Mouse (Mus musculus) heart, embryonic 10.5 days (tissue): ENCODE measurements around the gene Ube2l6. TPM values are rescaled to one million over a fixed set of nuclear protein-coding genes. Genes with fewer than 3 reads are reported as not detected.

Experiments used
- DNase-seq: peaks from one replicate; pipeline ENCODE4 v3.0.0-alpha.2; 2017; ENCODE audit warnings: low spot score
- H3K27ac ChIP-seq: fragments of 300-500 bp; sonication (generic); 2 replicates; pipeline ENCODE4 v1.5.1; 2016; ENCODE audit warnings: mild to moderate bottlenecking
- H3K27me3 ChIP-seq: fragments of 300-500 bp; sonication (generic); 2 replicates; pipeline ENCODE4 v1.6.1; 2016; ENCODE audit warnings: mild to moderate bottlenecking; ENCODE audit not compliant: poor library complexity, insufficient read depth, severe bottlenecking
- H3K36me3 ChIP-seq: fragments of 300-500 bp; sonication (generic); 2 replicates; pipeline ENCODE4 v1.6.1; 2016; ENCODE audit warnings: mild to moderate bottlenecking, moderate library complexity
- H3K4me1 ChIP-seq: fragments of 300-500 bp; sonication (generic); 2 replicates; pipeline ENCODE4 v1.6.1; 2016; ENCODE audit warnings: mild to moderate bottlenecking
- H3K4me3 ChIP-seq: fragments of 300-500 bp; sonication (generic); 2 replicates; pipeline ENCODE4 v1.5.1; 2016; ENCODE audit warnings: mild to moderate bottlenecking, moderate library complexity
- H3K9me3 ChIP-seq: fragments of 300-500 bp; sonication (generic); 2 replicates; pipeline ENCODE4 v1.6.1; 2016; ENCODE audit warnings: mild to moderate bottlenecking, moderate library complexity
- WGBS: fragments of 180-500 bp; shearing (Covaris S2); methylation state at CpG from one replicate; pipeline ENCODE4 v1.1.7; 2016; 5-methylcytosine and 5-hydroxymethylcytosine counted together
- polyA plus RNA-seq: library from polyadenylated mRNA; unstranded; fragments of >200 nt; fragmentation: Nextera tagmentation; extraction: Ambion mirVana; gene quantifications from 2 replicates; pipeline ENCODE4 v1.2.1, GENCODE M21; 2016

Gene Ube2l6
- polyA plus RNA-seq, 1 experiment from 2014 or later = 51.3 TPM

GRCm38 (mm10) chr2:84826488-84827282 lies 28.1 kb downstream of the Ube2l6 start, which contains the start of gene Timm10:
Gene Timm10 (plus strand): TSS chr2:84826997.
- Histone ChIP-seq H3K4me1 (peaks cover 15% of the 10 kb centered on the region), H3K4me3 (peak within 1 kb of the TSS; percentile 78), H3K9me3 (no peaks in the 10 kb centered on the region), H3K36me3 (peaks cover 25% of the 10 kb centered on the region), H3K27me3 (no peaks in the 10 kb centered on the region), H3K27ac (peak within 1 kb of the TSS; percentile 86)
- DNase-seq = peak; percentile 97
- under 1% methylated on average over 34 of the region's 34 CpGs for WGBS

- Histone ChIP-seq H3K4me3 (peak overlapping the region; percentile 78), H3K27ac (peak overlapping the region; percentile 86), H3K27me3 (no peaks in the 10 kb centered on the region), H3K4me1 (peaks cover 20% of the 10 kb centered on the region), H3K36me3 (peaks cover 25% of the 10 kb centered on the region), H3K9me3 (no peaks in the 10 kb centered on the region)
- WGBS = under 1% methylated on average over 29 of the region's 29 CpGs
- no peak for DNase-seq
Measured at GRCm38 (mm10) chr2:84827283-84827920, 28.8 kb downstream of the Ube2l6 start.

GRCm38 (mm10) chr2:84831666-84832391 lies 33.2 kb downstream of the Ube2l6 start:
- Histone ChIP-seq H3K9me3 (no peaks in the 10 kb centered on the region), H3K36me3 (peaks cover 25% of the 10 kb centered on the region), H3K27ac (no peak overlapping the region), H3K4me3 (no peak overlapping the region), H3K27me3 (peaks cover 9% of the 10 kb centered on the region; the same call in 1 of the 2 replicates), H3K4me1 (peaks cover 12% of the 10 kb centered on the region)
- DNase-seq = peak; percentile 90
- 33% methylated on average over 10 of the region's 10 CpGs for WGBS

- Histone ChIP-seq H3K4me3 (no peak overlapping the region), H3K27ac (no peak overlapping the region), H3K4me1 (peaks cover 29% of the 10 kb centered on the region), H3K27me3 (peaks cover 21% of the 10 kb centered on the region), H3K9me3 (no peaks in the 10 kb centered on the region), H3K36me3 (peaks cover 3% of the 10 kb centered on the region; the same call in 1 of the 2 replicates)
- WGBS = 51% methylated on average over 8 of the region's 8 CpGs
- no peak for DNase-seq
Measured at GRCm38 (mm10) chr2:84837107-84837506, 38.5 kb downstream of the Ube2l6 start.

GRCm38 (mm10) chr2:84837817-84838592 lies 39.4 kb downstream of the Ube2l6 start:
- Histone ChIP-seq H3K4me3 (peak overlapping the region; percentile 87), H3K27me3 (peaks cover 21% of the 10 kb centered on the region), H3K9me3 (no peaks in the 10 kb centered on the region), H3K27ac (peak overlapping the region; percentile 52), H3K36me3 (peaks cover 4% of the 10 kb centered on the region; the same call in 1 of the 2 replicates), H3K4me1 (peaks cover 31% of the 10 kb centered on the region)
- no peak for DNase-seq
- 30% methylated on average over 9 of the region's 9 CpGs for WGBS

GRCm38 (mm10) chr2:84838593-84838949 lies 39.9 kb downstream of the Ube2l6 start, which contains the start of gene Slc43a1:
Gene Slc43a1 (plus strand): TSS chr2:84838850.
- Histone ChIP-seq H3K4me1 (peaks cover 31% of the 10 kb centered on the region), H3K27ac (peak within 1 kb of the TSS; percentile 97), H3K4me3 (peak within 1 kb of the TSS; percentile 87), H3K36me3 (peaks cover 4% of the 10 kb centered on the region; the same call in 1 of the 2 replicates), H3K27me3 (peaks cover 21% of the 10 kb centered on the region), H3K9me3 (no peaks in the 10 kb centered on the region)
- 22% methylated on average over 10 of the region's 10 CpGs for whole genome bisulfite sequencing
- DNase-seq = no peak

- Histone ChIP-seq H3K27me3 (peaks cover 21% of the 10 kb centered on the region), H3K4me1 (peaks cover 34% of the 10 kb centered on the region), H3K9me3 (no peaks in the 10 kb centered on the region), H3K4me3 (peak overlapping the region; percentile 87), H3K27ac (peak overlapping the region; percentile 97), H3K36me3 (peaks cover 11% of the 10 kb centered on the region; the same call in 1 of the 2 replicates)
- DNase-seq = peak; percentile 84
- WGBS = under 1% methylated on average over 47 of the region's 47 CpGs
Measured at GRCm38 (mm10) chr2:84838993-84839980, 40.7 kb downstream of the Ube2l6 start.

- Histone ChIP-seq H3K4me1 (peaks cover 40% of the 10 kb centered on the region), H3K36me3 (peaks cover 18% of the 10 kb centered on the region), H3K4me3 (peak overlapping the region; percentile 87), H3K27me3 (peaks cover 17% of the 10 kb centered on the region), H3K9me3 (no peaks in the 10 kb centered on the region), H3K27ac (peak overlapping the region; percentile 97)
- under 1% methylated on average over 54 of the region's 54 CpGs for WGBS
- DNase-seq = peak; percentile 95
Measured at GRCm38 (mm10) chr2:84840016-84840747, 41.6 kb downstream of the Ube2l6 start.

GRCm38 (mm10) chr2:84840748-84841563 lies 42.3 kb downstream of the Ube2l6 start:
- H3K9me3 ChIP-seq = no peaks in the 10 kb centered on the region
- H3K27me3 ChIP-seq = peaks cover 12% of the 10 kb centered on the region
- peaks cover 26% of the 10 kb centered on the region for H3K36me3 ChIP-seq
- peak overlapping the region; percentile 87 for H3K4me3 ChIP-seq
- DNase-seq = peak; percentile 85
- peaks cover 40% of the 10 kb centered on the region for H3K4me1 ChIP-seq
- 6% methylated on average over 17 of the region's 17 CpGs for WGBS
- H3K27ac ChIP-seq = peak overlapping the region; percentile 97

GRCm38 (mm10) chr2:84841905-84842304 lies 43.3 kb downstream of the Ube2l6 start:
- peaks cover 40% of the 10 kb centered on the region for H3K4me1 ChIP-seq
- H3K27ac ChIP-seq = peak overlapping the region; percentile 97
- DNase-seq = peak; percentile 91
- H3K4me3 ChIP-seq = peak overlapping the region; percentile 87
- peaks cover 35% of the 10 kb centered on the region for H3K36me3 ChIP-seq
- H3K9me3 ChIP-seq = no peaks in the 10 kb centered on the region
- H3K27me3 ChIP-seq = peaks cover 12% of the 10 kb centered on the region
